Mouse (Mus musculus): Measurements from ENCODE around the gene Inava. TPM values are rescaled to one million over a fixed set of nuclear protein-coding genes. Genes with fewer than 3 reads are reported as not detected.

Gene Inava
- total and polyA plus RNA-seq, 3 experiments: 0.34 TPM; not detected in 1

DNA sequence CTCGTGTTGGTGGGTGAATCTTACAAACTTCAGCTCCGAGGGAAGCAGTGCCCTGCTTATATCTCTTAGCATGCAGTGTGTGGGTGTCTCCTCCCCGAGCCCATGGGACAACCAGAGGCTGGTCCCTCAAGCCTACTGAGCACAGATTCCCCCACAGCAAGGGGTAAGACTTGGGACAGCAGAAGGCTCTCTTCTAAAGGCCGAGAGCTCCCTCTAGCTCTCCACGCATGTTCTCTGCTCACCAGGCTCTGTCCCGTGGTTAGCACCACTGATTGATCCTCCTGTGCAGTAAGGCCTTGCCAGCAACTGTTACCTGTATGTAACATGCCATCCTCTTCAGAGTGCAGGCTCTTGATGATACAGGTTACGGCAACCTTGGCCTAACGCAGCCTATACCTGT is 66.4 kb downstream of the Inava start:
- peaks cover 89 to 99% of the 10 kb centered on the region in 2 experiments for H3K36me3 ChIP-seq (replicated peaks in 1 of 2; ENCODE audit: control insufficient read depth in 1 of 2, insufficient read depth in 1 of 2, low read length in 1 of 2)

GRCm38 (mm10) chr1:136165436-136165835 is 68.6 kb downstream of the Inava start:
- dilution Hi-C loops (cut with MboI; ENCODE audit: extremely low pct_ligation_motif_present, extremely low pct_unique_long_range_greater_than_20kb, low sequenced_read_pairs): no loop called here
- Histone ChIP-seq H3K27me3 (replicated peaks) (no peaks in the 10 kb centered on the region), H3K4me2 (ENCODE audit: insufficient read depth, low read depth, poor library complexity, severe bottlenecking) (no peak overlapping the region), H3K4me1 (ENCODE audit: control insufficient read depth in 1 of 2, insufficient read depth in 2 of 2) (peaks cover 24 to 63% of the 10 kb centered on the region in 2 experiments), H3K27ac (ENCODE audit: insufficient read depth, low read depth) (no peak overlapping the region), H3K79me2 (replicated peaks; ENCODE audit: control insufficient read depth, extremely low read depth, insufficient read depth, poor library complexity, severe bottlenecking) (no peaks in the 10 kb centered on the region; the same call in 1 of the 2 replicates), H3K4me3 (replicated peaks in 1 of 3; ENCODE audit: low read depth in 2 of 3, low read length in 2 of 3, poor library complexity in 1 of 3) (no peak overlapping the region), H3K36me3 (replicated peaks in 1 of 2; ENCODE audit: control insufficient read depth in 1 of 2, insufficient read depth in 1 of 2, low read length in 1 of 2) (peaks cover 77 to 85% of the 10 kb centered on the region in 2 experiments), H3K9me3 (replicated peaks; ENCODE audit: low read length) (no peaks in the 10 kb centered on the region), H3K9ac (ENCODE audit: insufficient read depth, low read depth) (no peak overlapping the region)
- DNase-seq (ENCODE audit: extremely low read depth): no peak
- in situ Hi-C loops (cut with MboI; ENCODE audit: low pct_ligation_motif_present, low pct_unique_long_range_greater_than_20kb, low sequenced_read_pairs): no loop called here
- TF ChIP-seq TBP (conservative IDR thresholded peaks at IDR 0.05; ENCODE audit: low read depth, low read length) (no peak), MYC (IDR thresholded peaks at IDR 0.05; ENCODE audit: low read depth, low read length) (no peak), USF1 (IDR thresholded peaks at IDR 0.05; ENCODE audit: low read depth, low read length) (no peak)

More for the DNA sequence above, 66.4 kb downstream of the Inava start:
- TF ChIP-seq CTCF (conservative IDR thresholded peaks at IDR 0.05 in 1 of 2, IDR thresholded peaks at IDR 0.05 in 1 of 2; ENCODE audit: low read depth in 2 of 2, low read length in 2 of 2): peak in 1 of 2 experiments; percentile 73; a peak in 2 of 4 replicates
- TF ChIP-seq RAD21 (IDR thresholded peaks at IDR 0.05; ENCODE audit: low read depth, low read length): peak; percentile 78
- TF ChIP-seq SMC3 (IDR thresholded peaks at IDR 0.05; ENCODE audit: low read depth, low read length): peak; percentile 77
- TF ChIP-seq ZC3H11A (IDR thresholded peaks at IDR 0.05; ENCODE audit: low read depth, low read length): peak; percentile 17; the same call in 1 of the 2 replicates
- TF ChIP-seq MAFK (IDR thresholded peaks at IDR 0.05; ENCODE audit: insufficient replicate concordance, low read length): no peak
- no peak for TF ChIP-seq IRF4 (IDR thresholded peaks at IDR 0.05; ENCODE audit: low read depth, low read length)
- Histone ChIP-seq H3K4me3 (replicated peaks in 1 of 3; ENCODE audit: low read depth in 2 of 3, low read length in 2 of 3, poor library complexity in 1 of 3) (no peak overlapping the region), H3K27ac (ENCODE audit: insufficient read depth, low read depth) (no peak overlapping the region), H3K4me1 (ENCODE audit: control insufficient read depth in 1 of 2, insufficient read depth in 2 of 2) (peaks cover 6 to 41% of the 10 kb centered on the region in 2 experiments), H3K79me2 (replicated peaks; ENCODE audit: control insufficient read depth, extremely low read depth, insufficient read depth, poor library complexity, severe bottlenecking) (no peaks in the 10 kb centered on the region), H3K9ac (ENCODE audit: insufficient read depth, low read depth) (no peak overlapping the region), H3K27me3 (replicated peaks) (no peaks in the 10 kb centered on the region), H3K9me3 (replicated peaks; ENCODE audit: low read length) (no peaks in the 10 kb centered on the region), H3K4me2 (ENCODE audit: insufficient read depth, low read depth, poor library complexity, severe bottlenecking) (no peak overlapping the region)
- dilution Hi-C loops (cut with MboI; ENCODE audit: extremely low pct_ligation_motif_present, extremely low pct_unique_long_range_greater_than_20kb, low sequenced_read_pairs) (no loop called here), in situ Hi-C loops (cut with MboI; ENCODE audit: low pct_ligation_motif_present, low pct_unique_long_range_greater_than_20kb, low sequenced_read_pairs) (no loop called here)
- peak; percentile 22 for DNase-seq (ENCODE audit: extremely low read depth)

Other genes with a start within 250 kb of the Inava start
- not detected in 2 replicates for gene Igfn1, start 227.9 kb downstream of the Inava start, total RNA-seq (2012; rRNA removed)
- not detected in 2 replicates for gene Igfn1, start 227.9 kb downstream of the Inava start, total RNA-seq (2014; rRNA removed)
- 0.04 TPM in 1 of 2 replicates, not detected in the other for gene Igfn1, start 227.9 kb downstream of the Inava start, polyA plus RNA-seq (2012; ENCODE audit: insufficient read length, low read depth)
- 19.1 and 22.2 TPM in 2 replicates for gene Tmem9, start 226.1 kb downstream of the Inava start, total RNA-seq (2012; rRNA removed)
- 28.2 and 30.1 TPM in 2 replicates for gene Tmem9, start 226.1 kb downstream of the Inava start, total RNA-seq (2014; rRNA removed)
- 23.9 and 28.6 TPM in 2 replicates for gene Tmem9, start 226.1 kb downstream of the Inava start, polyA plus RNA-seq (2012; ENCODE audit: insufficient read length, low read depth)
- gene Ascl5, start 183.5 kb downstream of the Inava start, total RNA-seq (2012; rRNA removed): not detected in 2 replicates
- not detected in 2 replicates for gene Ascl5, start 183.5 kb downstream of the Inava start, total RNA-seq (2014; rRNA removed)
- gene Ascl5, start 183.5 kb downstream of the Inava start, polyA plus RNA-seq (2012; ENCODE audit: insufficient read length, low read depth): not detected in 2 replicates
- gene Cacna1s, start 181.5 kb downstream of the Inava start, total RNA-seq (2012; rRNA removed): 54.0 and 61.7 TPM in 2 replicates
- gene Cacna1s, start 181.5 kb downstream of the Inava start, total RNA-seq (2014; rRNA removed): 84.1 and 90.0 TPM in 2 replicates
- gene Cacna1s, start 181.5 kb downstream of the Inava start, polyA plus RNA-seq (2012; ENCODE audit: insufficient read length, low read depth): 33.9 and 42.5 TPM in 2 replicates
- 21.1 and 26.2 TPM in 2 replicates for gene Kif21b, start 102.9 kb downstream of the Inava start, total RNA-seq (2012; rRNA removed)
- 6.0 and 7.3 TPM in 2 replicates for gene Kif21b, start 102.9 kb downstream of the Inava start, total RNA-seq (2014; rRNA removed)
- 22.6 and 32.4 TPM in 2 replicates for gene Kif21b, start 102.9 kb downstream of the Inava start, polyA plus RNA-seq (2012; ENCODE audit: insufficient read length, low read depth)
- not detected in 2 replicates for gene Mroh3, start 21.4 kb downstream of the Inava start, total RNA-seq (2012; rRNA removed)
- gene Mroh3, start 21.4 kb downstream of the Inava start, total RNA-seq (2014; rRNA removed): not detected in 2 replicates
- gene Mroh3, start 21.4 kb downstream of the Inava start, polyA plus RNA-seq (2012; ENCODE audit: insufficient read length, low read depth): not detected in 2 replicates
- gene Gpr25, start 26.6 kb upstream of the Inava start, total RNA-seq (2012; rRNA removed): not detected in 2 replicates
- not detected in 2 replicates for gene Gpr25, start 26.6 kb upstream of the Inava start, total RNA-seq (2014; rRNA removed)
- gene Gpr25, start 26.6 kb upstream of the Inava start, polyA plus RNA-seq (2012; ENCODE audit: insufficient read length, low read depth): not detected in 2 replicates
- gene Camsap2, start 111.8 kb upstream of the Inava start, total RNA-seq (2012; rRNA removed): 5.6 and 7.0 TPM in 2 replicates
- gene Camsap2, start 111.8 kb upstream of the Inava start, total RNA-seq (2014; rRNA removed): 9.5 and 10.0 TPM in 2 replicates
- gene Camsap2, start 111.8 kb upstream of the Inava start, polyA plus RNA-seq (2012; ENCODE audit: insufficient read length, low read depth): 10.9 and 11.3 TPM in 2 replicates
- gene Ddx59, start 181.0 kb upstream of the Inava start, total RNA-seq (2012; rRNA removed): 7.2 and 9.0 TPM in 2 replicates
- gene Ddx59, start 181.0 kb upstream of the Inava start, total RNA-seq (2014; rRNA removed): 10.9 and 12.2 TPM in 2 replicates
- 6.9 and 8.1 TPM in 2 replicates for gene Ddx59, start 181.0 kb upstream of the Inava start, polyA plus RNA-seq (2012; ENCODE audit: insufficient read length, low read depth)
- 7.8 and 9.2 TPM in 2 replicates for gene Kif14, start 232.1 kb upstream of the Inava start, total RNA-seq (2012; rRNA removed)
- 4.5 and 5.5 TPM in 2 replicates for gene Kif14, start 232.1 kb upstream of the Inava start, total RNA-seq (2014; rRNA removed)
- gene Kif14, start 232.1 kb upstream of the Inava start, polyA plus RNA-seq (2012; ENCODE audit: insufficient read length, low read depth): 12.0 and 12.7 TPM in 2 replicates